Mouse (Mus musculus) inflammation-experienced regulatory T-cells, adult 6 months (primary cell): ENCODE data around the gene Slco2a1. TPM values are rescaled to one million over a fixed set of nuclear protein-coding genes. Genes with fewer than 3 reads are reported as not detected.

ENCODE experiments used
- ATAC-seq: one replicate; pipeline ENCODE4 v1.8.0; 2017
- polyA plus RNA-seq, 3 experiments: library from polyadenylated mRNA; unstranded; fragments of 100-300 nt; shearing (Covaris generic); gene quantifications; one replicate each; pipeline ENCODE4 v1.2.1; 2017

Gene Slco2a1
- under 1 TPM; 0.20 to 0.71 (median 0.26) TPM for polyA plus RNA-seq

GRCm38 (mm10) chr9:102988462-102988861 lies at the start of gene Slco2a1:
Gene Slco2a1, plus strand, starts transcription at chr9:102988712.
- no peak for ATAC-seq

DNA sequence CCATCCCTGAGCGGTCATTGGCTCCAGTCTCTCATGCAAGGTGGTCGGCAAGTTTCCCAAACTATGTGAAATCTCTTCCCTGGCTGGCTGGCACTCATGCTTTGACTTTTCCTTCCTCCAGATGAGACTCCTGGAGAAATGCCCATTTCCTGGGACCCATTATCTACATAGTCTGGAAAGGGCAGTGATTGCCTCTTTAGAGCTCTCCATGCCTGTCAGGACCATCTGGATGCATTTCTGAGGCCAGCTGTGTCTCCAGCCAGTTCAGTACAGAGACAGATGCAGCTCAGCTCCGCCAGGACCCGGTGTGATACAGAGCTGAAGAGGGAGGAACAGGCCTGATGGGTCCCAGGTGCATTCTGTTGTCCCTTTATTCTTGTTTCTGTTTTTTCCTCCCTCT lies 46.3 kb upstream of the Slco2a1 start:
- ATAC-seq: no peak

GRCm38 (mm10) chr9:102944891-102945290 lies 43.6 kb upstream of the Slco2a1 start:
- ATAC-seq: no peak

GRCm38 (mm10) chr9:102946469-102947015 lies 42.0 kb upstream of the Slco2a1 start:
- ATAC-seq: no peak

GRCm38 (mm10) chr9:102948706-102949105 lies 39.8 kb upstream of the Slco2a1 start:
- ATAC-seq: no peak

DNA sequence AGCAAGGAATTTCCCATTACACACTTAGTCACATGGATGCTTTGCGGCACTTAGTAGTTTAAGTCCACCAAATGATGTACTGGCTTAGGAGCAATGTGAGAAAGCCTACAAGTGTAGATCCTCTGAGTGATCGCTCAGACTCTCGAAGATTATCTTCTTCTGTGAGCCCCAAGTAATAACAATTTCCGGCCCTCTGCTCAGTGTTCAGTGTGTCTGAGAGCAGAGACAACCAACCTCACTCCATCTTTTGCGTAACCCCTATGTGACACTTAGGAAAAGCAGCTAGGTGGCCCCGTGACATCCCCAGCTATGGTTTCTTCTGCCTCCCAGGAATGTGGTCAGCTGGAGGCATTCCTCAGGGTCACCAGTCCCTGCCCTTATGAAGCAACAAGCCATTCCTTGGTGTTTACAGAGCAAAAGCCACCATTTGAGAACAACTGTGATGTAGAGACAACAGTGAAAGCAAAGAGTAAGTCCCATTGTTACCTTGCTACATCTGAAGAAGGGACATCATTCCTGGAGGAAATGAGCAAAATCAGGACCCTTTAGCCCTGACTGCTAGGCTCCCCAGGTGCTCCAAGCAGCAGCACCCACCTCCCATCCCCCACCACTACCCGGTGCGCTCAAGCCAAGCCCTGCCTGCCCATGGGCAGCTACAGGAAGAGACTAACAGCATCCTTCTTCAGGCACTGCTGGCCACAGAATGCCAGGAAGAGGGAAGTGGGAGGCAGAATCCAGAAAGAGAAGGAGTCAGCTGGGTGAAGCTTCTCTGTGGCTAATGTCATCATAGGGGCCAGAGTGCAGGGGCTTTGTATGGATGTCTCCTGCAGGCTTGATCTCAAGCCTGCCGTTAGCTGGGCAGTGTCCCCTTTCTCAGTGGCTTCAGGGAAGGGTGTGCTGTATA lies 37.2 kb upstream of the Slco2a1 start:
- ATAC-seq: no peak

- ATAC-seq: no peak
Measured at GRCm38 (mm10) chr9:102955866-102956265, 32.6 kb upstream of the Slco2a1 start.

GRCm38 (mm10) chr9:102958703-102959102 lies 29.8 kb upstream of the Slco2a1 start:
- ATAC-seq: no peak

DNA sequence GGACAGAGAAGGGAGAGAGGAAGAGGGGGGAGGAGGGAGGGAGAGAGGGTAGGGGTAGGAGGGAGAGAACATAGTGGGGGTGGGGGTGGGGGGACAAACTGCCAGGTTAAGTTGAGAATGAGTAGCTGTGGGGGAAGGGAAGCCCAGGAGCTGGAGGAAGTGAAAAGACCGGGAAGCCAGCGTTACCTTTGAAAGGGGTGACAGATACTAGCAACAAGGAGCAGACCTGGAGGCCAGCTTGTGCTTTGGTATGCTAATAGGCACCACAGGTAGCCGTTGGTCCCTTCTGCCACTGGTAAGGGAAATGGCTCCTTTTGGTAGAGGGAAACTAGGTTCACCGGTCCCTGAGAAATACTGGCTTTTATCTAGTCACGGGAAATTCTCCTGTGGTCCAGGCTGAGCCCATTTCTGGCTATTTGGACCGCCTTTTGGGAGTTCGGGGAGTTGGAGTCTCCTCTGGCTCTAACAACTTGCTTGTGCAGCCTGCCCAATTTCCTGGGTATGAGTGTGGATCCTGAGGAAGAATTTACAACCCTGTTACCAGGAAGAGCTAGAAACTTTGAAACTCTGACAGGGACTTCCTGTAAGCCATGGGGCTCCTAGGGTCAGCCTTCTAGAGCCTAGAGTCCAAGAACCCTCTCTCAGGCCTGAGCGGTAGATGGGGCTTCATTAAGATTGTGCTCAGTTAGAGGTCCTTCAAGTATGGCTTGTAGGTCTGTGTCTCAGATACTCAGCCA lies 27.0 kb upstream of the Slco2a1 start:
- ATAC-seq: no peak

GRCm38 (mm10) chr9:102962093-102962788 lies 26.3 kb upstream of the Slco2a1 start:
- ATAC-seq: no peak

- no peak for ATAC-seq
Measured at GRCm38 (mm10) chr9:102963321-102963720, 25.2 kb upstream of the Slco2a1 start.

DNA sequence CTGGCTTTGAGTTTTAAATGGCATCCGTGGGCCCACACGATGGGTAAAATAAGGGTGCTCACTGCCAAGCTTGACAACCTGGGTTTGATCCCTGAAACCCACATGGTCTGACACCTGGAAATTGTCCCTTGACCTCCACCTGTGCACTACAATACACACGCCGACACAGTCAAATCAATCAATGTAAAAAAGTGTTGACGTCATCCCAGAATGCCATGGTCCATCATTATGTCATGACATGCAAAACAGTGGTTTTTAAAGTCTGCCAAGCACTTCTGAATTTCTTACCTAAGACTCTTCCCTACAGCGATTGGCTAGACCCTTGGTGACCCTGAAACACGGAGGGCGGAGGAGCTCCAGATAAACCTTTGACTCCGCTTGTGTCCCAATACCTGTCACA lies 23.9 kb upstream of the Slco2a1 start:
- no peak for ATAC-seq

DNA sequence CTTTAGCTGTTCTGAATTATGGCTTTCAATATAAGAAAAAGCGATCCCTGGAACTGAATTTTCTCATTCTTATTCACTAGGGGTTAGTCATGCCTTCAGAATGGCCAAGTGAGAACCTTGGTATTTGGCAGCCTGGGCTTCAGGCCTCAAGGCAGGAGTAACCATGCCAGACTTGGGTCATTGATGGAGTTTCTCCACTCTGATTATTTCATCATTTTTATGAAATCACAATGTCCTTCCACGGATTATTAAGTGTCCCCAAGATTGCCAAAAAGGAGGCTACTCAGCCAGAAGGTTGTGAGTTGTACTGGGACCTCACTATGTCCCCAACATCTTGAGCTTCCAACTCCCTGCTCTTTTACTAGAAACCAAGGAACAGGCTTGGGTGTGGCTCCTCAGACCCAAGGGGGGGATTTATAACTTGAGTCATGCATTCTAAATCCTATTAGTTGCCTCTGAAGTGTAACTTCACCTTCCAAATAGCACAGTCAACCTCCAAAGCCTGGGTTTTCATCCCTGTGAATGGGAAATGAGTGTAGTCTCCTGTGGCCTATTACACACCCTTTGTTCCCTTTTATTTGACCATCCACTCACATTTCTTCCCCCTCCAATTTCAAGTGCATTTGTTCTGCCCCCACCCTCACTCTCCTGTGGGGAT lies 16.0 kb upstream of the Slco2a1 start:
- no peak for ATAC-seq

DNA sequence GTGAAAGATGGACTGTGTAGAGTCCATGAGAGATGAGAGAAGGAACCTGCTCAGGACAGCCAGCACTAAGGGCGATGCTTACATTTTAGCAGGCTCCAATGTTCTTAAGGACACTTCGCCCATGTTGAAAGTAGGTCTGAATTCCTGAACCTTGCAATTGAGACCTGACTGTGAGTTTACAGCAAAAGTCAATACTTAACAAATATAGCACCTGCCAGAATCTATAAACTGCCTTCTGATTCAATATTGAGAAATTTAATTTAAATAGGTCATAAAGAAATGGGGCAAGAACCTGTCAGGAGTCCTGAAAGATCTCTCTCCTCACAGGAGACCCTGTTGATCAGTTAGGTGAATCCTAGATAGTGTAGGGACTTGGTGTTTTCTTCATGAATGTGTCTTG lies 12.6 kb upstream of the Slco2a1 start:
- ATAC-seq: no peak

- ATAC-seq: no peak
Measured at GRCm38 (mm10) chr9:102977090-102977489, 11.4 kb upstream of the Slco2a1 start.

- ATAC-seq: no peak
Measured at GRCm38 (mm10) chr9:102977791-102978492, 10.6 kb upstream of the Slco2a1 start.

GRCm38 (mm10) chr9:102979011-102979700 lies 9.4 kb upstream of the Slco2a1 start:
- ATAC-seq: no peak

DNA sequence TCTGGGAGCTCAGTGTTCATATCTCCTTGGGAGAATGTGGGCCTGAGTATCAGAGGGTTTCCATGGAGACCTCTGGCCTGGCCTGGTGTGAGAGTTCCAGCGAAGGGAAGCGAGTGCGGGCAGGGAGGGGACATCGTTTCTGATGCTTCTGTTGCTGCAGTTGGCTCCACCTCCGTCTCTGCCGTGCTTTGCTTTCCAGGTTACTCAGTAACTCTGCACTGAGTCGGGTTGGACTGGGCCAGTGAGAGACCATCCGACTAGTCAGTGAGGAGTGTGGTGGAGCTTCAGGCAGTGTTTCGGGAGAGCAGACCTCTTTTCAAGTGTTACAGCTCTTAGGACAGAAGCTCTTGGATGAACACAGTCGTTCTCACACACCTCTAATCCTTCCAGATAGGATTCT lies 8.6 kb upstream of the Slco2a1 start:
- ATAC-seq: no peak

GRCm38 (mm10) chr9:102980420-102980819 lies 8.1 kb upstream of the Slco2a1 start:
- no peak for ATAC-seq

DNA sequence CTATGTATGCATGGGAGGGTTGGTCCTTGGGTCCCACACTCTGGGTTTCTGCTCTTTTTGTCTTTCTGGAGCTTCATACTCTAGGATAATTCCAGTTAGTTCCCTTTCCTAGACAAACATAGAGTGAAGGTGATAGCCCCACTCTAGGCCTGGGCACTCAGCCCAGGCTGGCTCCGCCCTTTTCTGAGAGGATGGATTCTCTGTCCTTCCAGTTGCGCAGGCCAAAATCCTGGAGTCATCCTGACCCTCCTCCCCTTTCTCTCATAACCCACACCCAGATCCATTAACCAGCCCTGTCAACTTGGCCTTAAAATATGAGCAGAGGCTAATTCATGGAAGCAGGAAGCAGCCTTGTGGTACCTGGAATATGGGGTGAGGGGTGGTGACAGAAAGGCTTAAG lies 6.7 kb upstream of the Slco2a1 start:
- ATAC-seq: no peak

DNA sequence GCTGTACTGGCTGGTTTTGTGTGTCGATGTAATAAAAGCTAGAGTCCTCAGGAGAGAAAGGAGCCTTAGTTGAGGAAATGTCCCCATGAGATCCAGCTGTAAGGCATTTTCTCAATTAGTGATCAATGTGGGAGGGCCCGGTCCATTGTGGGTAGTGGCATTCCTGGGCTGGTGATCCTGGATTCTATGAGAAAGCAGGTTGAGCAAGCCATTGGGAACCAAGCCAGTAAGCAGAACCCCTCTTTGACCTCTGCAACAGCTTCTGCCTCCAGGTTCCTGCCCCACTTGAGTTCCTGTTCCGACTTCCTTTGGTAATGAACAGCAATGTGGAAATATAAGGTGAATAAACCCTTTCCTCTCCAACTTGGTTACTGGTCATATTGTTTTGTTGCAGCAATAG lies 6.1 kb upstream of the Slco2a1 start:
- no peak for ATAC-seq
